Mouse (Mus musculus) ES-Bruce4 (cell line): ENCODE measurements around the gene Sall4. TPM values are rescaled to one million over a fixed set of nuclear protein-coding genes. Genes with fewer than 3 reads are reported as not detected.

Experiments used
- H3K27ac ChIP-seq: 2 replicates; pipeline ENCODE4 v1.5.1; 2012; ENCODE audit warnings: low read length, inconsistent platforms; ENCODE audit not compliant: insufficient read depth
- H3K27me3 ChIP-seq: 2 replicates; pipeline ENCODE4 v1.6.1; 2012; ENCODE audit warnings: mild to moderate bottlenecking, low read length, inconsistent platforms; ENCODE audit not compliant: control insufficient read depth, poor library complexity, insufficient read depth, severe bottlenecking
- H3K36me3 ChIP-seq: 2 replicates; pipeline ENCODE4 v1.6.1; 2012; ENCODE audit warnings: inconsistent platforms, mild to moderate bottlenecking, low read length, moderate library complexity; ENCODE audit not compliant: control insufficient read depth, poor library complexity, insufficient read depth, severe bottlenecking
- H3K4me1 ChIP-seq: one replicate; pipeline ENCODE4 v1.8.1; 2011; ENCODE audit warnings: low read length; ENCODE audit not compliant: control insufficient read depth, insufficient read depth
- H3K4me3 ChIP-seq: 2 replicates; pipeline ENCODE4 v1.5.1; 2011; ENCODE audit warnings: low read depth, mild to moderate bottlenecking, low read length
- H3K9ac ChIP-seq: 2 replicates; pipeline ENCODE4 v1.6.1; 2012; ENCODE audit warnings: low read depth, mild to moderate bottlenecking, inconsistent platforms; ENCODE audit not compliant: poor library complexity, severe bottlenecking
- H3K9me3 ChIP-seq: replicated peaks from 2 replicates; pipeline ENCODE4 v1.6.1; 2012; ENCODE audit warnings: mild to moderate bottlenecking, low read length, inconsistent platforms; ENCODE audit not compliant: control insufficient read depth, poor library complexity, insufficient read depth, severe bottlenecking
- CTCF ChIP-seq: IDR thresholded peaks from one replicate; pipeline ENCODE4 v1.8.1; 2011; ENCODE audit warnings: low read depth, low read length
- EP300 ChIP-seq: IDR thresholded peaks from 2 replicates; pipeline ENCODE4 v1.6.1; 2011; ENCODE audit warnings: low read depth, low read length; ENCODE audit not compliant: insufficient read depth
- POLR2A ChIP-seq: IDR thresholded peaks from one replicate; pipeline ENCODE4 v1.8.1; 2011; ENCODE audit warnings: low read length; ENCODE audit not compliant: insufficient read depth
- polyA plus RNA-seq: library from polyadenylated mRNA; stranded (reverse); fragments of >200 nt; gene quantifications from 2 replicates; pipeline ENCODE4 v1.2.4, GENCODE M21; 2011; ENCODE audit warnings: low read depth; ENCODE audit not compliant: missing spikeins, insufficient read depth, insufficient read length

The Sall4 gene
- polyA plus RNA-seq = 244 and 245 TPM in 2 replicates

DNA sequence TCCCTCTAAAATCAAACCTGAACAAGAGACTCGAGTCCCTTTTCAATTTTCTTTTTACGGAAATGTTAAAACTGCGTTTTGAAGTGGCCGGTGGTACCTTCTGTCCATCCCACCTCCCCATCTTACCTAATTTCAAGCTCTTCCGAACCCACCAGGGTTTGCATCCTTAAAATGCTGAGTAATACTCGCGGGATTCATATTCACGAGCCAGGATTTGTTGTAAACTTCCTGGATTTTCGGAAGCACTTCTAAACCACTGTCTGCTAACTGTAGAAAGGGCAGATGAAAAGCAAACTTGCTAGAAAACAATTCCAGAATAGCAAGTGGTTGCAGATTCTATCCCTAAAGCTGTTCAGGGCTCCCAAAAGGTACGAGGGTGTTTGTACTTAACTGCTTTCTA is at the start of gene Sall4:
TSS of gene Sall4 (minus strand) at position 362 of the 400 bp plus-strand sequence.
- 0 out of 2 replicates have a peak, but pooled peaks cover 2% of the 10 kb centered on the region for H3K36me3 ChIP-seq
- peak within 1 kb of the TSS; percentile 97 for H3K27ac ChIP-seq
- H3K4me1 ChIP-seq = peaks cover 6% of the 10 kb centered on the region
- no peak for TF ChIP-seq EP300
- TF ChIP-seq CTCF = no peak
- no peak for TF ChIP-seq POLR2A
- peak within 1 kb of the TSS; percentile 90 for H3K4me3 ChIP-seq
- H3K9ac ChIP-seq = peak within 1 kb of the TSS; percentile 99
- no peaks in the 10 kb centered on the region for H3K9me3 ChIP-seq
- no peaks in the 10 kb centered on the region for H3K27me3 ChIP-seq

DNA sequence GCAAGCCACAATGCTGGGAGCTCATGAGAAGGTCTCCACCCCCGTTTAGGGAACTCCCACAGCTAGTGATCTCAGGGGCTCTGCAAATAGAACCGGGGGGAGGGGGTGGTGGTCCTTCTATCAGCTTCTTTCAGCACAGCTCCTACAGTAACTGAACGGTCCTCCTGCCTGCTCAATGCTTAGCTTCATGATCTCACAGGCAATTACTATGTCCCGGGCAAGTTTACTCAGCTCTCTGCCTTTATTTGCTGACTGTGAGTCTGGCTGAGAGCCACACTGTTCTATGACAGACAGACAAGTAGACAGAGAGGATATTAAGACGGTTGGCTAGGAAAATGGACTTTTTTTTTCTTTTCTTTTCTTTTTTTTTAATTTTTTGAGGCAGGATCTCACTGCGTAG is 45.5 kb upstream of the Sall4 start:
- Histone ChIP-seq H3K4me3 (no peak overlapping the region), H3K4me1 (no peaks in the 10 kb centered on the region), H3K9me3 (no peaks in the 10 kb centered on the region), H3K36me3 (no peaks in the 10 kb centered on the region), H3K9ac (no peak overlapping the region), H3K27ac (no peak overlapping the region), H3K27me3 (no peaks in the 10 kb centered on the region)
- no peak for TF ChIP-seq CTCF

- no peaks in the 10 kb centered on the region for H3K36me3 ChIP-seq
- H3K27me3 ChIP-seq = no peaks in the 10 kb centered on the region
- H3K9ac ChIP-seq = no peak overlapping the region
- H3K4me1 ChIP-seq = no peaks in the 10 kb centered on the region
- no peak overlapping the region for H3K4me3 ChIP-seq
- TF ChIP-seq EP300 = no peak
- TF ChIP-seq CTCF = no peak
- no peak for TF ChIP-seq POLR2A
- H3K27ac ChIP-seq = no peak overlapping the region
- H3K9me3 ChIP-seq = no peaks in the 10 kb centered on the region
Measured at GRCm38 (mm10) chr2:168809895-168810294, 42.2 kb upstream of the Sall4 start.

DNA sequence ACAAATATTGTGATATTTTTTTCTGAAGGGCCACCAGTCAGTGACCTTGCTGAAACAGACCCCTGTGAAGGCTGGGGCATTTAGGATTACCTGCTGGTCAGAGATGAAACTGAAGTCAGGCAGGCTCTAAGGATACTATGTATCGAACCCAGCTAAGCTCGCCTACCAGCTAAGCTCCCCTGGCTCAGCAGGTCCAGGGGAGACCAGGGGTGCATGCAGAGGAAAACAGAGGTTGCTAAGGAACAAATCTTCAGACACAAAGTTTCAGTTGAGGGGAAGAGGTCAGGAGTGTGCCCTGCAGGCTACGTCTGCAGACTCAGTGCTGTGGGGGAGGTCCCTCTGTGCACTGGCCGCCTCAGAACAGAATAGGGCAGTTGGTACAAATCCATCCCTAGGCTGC is 39.9 kb upstream of the Sall4 start:
- Histone ChIP-seq H3K9me3 (no peaks in the 10 kb centered on the region), H3K27ac (no peak overlapping the region), H3K4me1 (no peaks in the 10 kb centered on the region), H3K4me3 (no peak overlapping the region), H3K27me3 (no peaks in the 10 kb centered on the region), H3K36me3 (no peaks in the 10 kb centered on the region), H3K9ac (no peak overlapping the region)
- TF ChIP-seq CTCF (no peak), EP300 (no peak), POLR2A (no peak)

- Histone ChIP-seq H3K9ac (no peak overlapping the region), H3K4me1 (no peaks in the 10 kb centered on the region), H3K36me3 (no peaks in the 10 kb centered on the region), H3K9me3 (no peaks in the 10 kb centered on the region), H3K27ac (no peak overlapping the region), H3K4me3 (no peak overlapping the region), H3K27me3 (no peaks in the 10 kb centered on the region)
- TF ChIP-seq CTCF (no peak), POLR2A (no peak), EP300 (no peak)
Measured at GRCm38 (mm10) chr2:168803849-168804248, 36.1 kb upstream of the Sall4 start.

- H3K4me3 ChIP-seq = peak overlapping the region; percentile 18
- H3K36me3 ChIP-seq = no peaks in the 10 kb centered on the region
- no peak overlapping the region for H3K9ac ChIP-seq
- H3K4me1 ChIP-seq = no peaks in the 10 kb centered on the region
- no peaks in the 10 kb centered on the region for H3K9me3 ChIP-seq
- no peak overlapping the region for H3K27ac ChIP-seq
- no peak for TF ChIP-seq CTCF
- H3K27me3 ChIP-seq = no peaks in the 10 kb centered on the region
Measured at GRCm38 (mm10) chr2:168799326-168799725, 31.6 kb upstream of the Sall4 start.
